ENCODE assay signal across 9 mouse cellular contexts in the genomic region with DNA sequence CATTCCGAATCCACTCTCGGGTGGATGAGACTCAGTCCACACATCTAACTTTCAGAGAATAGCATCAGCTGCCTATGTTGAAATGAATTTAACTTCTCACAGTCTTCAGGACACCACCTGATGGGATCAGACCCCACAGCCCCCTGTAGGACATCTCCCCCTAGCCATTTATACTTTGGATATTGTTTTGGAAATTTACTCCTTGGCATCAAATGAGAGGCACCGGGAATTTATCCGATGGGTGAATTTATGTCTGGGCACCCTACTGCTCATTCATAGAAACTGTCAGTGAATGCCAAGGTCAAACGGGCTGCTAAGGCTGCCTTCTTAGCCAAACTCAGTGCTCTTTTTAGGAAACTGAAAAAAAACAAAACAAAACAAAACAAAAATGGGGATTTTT. TPM values are rescaled to one million over a fixed set of nuclear protein-coding genes. Genes with fewer than 3 reads are reported as not detected.
"Had no signal": no experiment of that assay in that cellular context is flagged by ENCODE, and none has a peak within 500 bp of the region (broad histone marks: within the 10 kb centered on the region; RNA-seq: fewer than 3 reads in every experiment).

No protein-coding gene starts in this region.

- H3K27me3 ChIP-seq: liver, embryonic 15.5 days; stomach, embryonic 15.5 days had no signal

- H3K36me3 ChIP-seq: limb, embryonic 10.5 days; liver, embryonic 15.5 days; stomach, embryonic 15.5 days had no signal

- H3K9me3 ChIP-seq: limb, embryonic 10.5 days; liver, embryonic 15.5 days; stomach, embryonic 15.5 days had no signal

- DNase-seq: lung, adult 2 months; thymus, postnatal 4 days had no signal

- H3K4me1 ChIP-seq: limb, embryonic 10.5 days; liver, embryonic 15.5 days; stomach, embryonic 15.5 days had no signal

- H3K27ac ChIP-seq: limb, embryonic 10.5 days; liver, embryonic 15.5 days; stomach, embryonic 15.5 days had no signal

- H3K4me2 ChIP-seq: liver, embryonic 11.5 days; liver, embryonic 15.5 days; stomach, embryonic 15.5 days had no signal

- H3K9ac ChIP-seq: liver, embryonic 15.5 days; stomach, embryonic 15.5 days had no signal

- ATAC-seq: lung, postnatal 0 days had no signal

- H3K4me3 ChIP-seq: left cerebral cortex, adult 2 months; limb, embryonic 10.5 days; liver, embryonic 15.5 days; stomach, embryonic 15.5 days had no signal

RNA-seq across cellular contexts. Expression of a gene that starts 27.0 kb away (rescaled TPM):
- total RNA-seq: megakaryocyte progenitor cell, adult 5-6 weeks had no signal
- polyA plus RNA-seq: liver, embryonic 11.5 days; liver, embryonic 15.5 days; lung, postnatal 0 days had no signal
